Mouse (Mus musculus): ENCODE measurements around the gene Golga2. TPM values are rescaled to one million over a fixed set of nuclear protein-coding genes. Genes with fewer than 3 reads are reported as not detected.
"Not testable (repeated sequence)": the region's sequence is repeated elsewhere in the genome, so short reads cannot be mapped to it uniquely, and the experiment has no call there.

Golga2 gene
- polyA plus RNA-seq, 1 experiment from 2014 or later = 22.6 TPM

- not testable (repeated sequence) for ATAC-seq (replicated peaks; ENCODE audit: low FRiP score); DNase-seq (ENCODE audit: low spot score); H3K4me3 ChIP-seq (ENCODE audit: low read depth, low read length); H3K27ac ChIP-seq (ENCODE audit: low read depth, low read length); H3K27me3 ChIP-seq (ENCODE audit: control insufficient read depth, insufficient read depth, low read length); H3K36me3 ChIP-seq (ENCODE audit: control insufficient read depth, insufficient read depth, low read length); H3K4me2 ChIP-seq (ENCODE audit: low read depth, low read length, severe bottlenecking); H3K4me1 ChIP-seq (replicated peaks; ENCODE audit: control insufficient read depth, insufficient read depth, low read length); H3K9me3 ChIP-seq (ENCODE audit: control insufficient read depth, low read length); H3K9ac ChIP-seq (ENCODE audit: low read length)
- WGBS = 90% methylated on average over 2 of the region's 2 CpGs
Observed at GRCm38 (mm10) chr2:32295842-32296241, 8.7 kb downstream of the Golga2 start.

- no peak overlapping the region for H3K9ac ChIP-seq (ENCODE audit: low read length)
- DNase-seq (ENCODE audit: low spot score) (no peak), ATAC-seq (replicated peaks; ENCODE audit: low FRiP score) (no peak)
- no peak overlapping the region for H3K27ac ChIP-seq (ENCODE audit: low read depth, low read length)
- H3K9me3 ChIP-seq (ENCODE audit: control insufficient read depth, low read length) = no peaks in the 10 kb centered on the region
- no peak overlapping the region for H3K4me3 ChIP-seq (ENCODE audit: low read depth, low read length)
- no peaks in the 10 kb centered on the region for H3K4me1 ChIP-seq (replicated peaks; ENCODE audit: control insufficient read depth, insufficient read depth, low read length)
- no peaks in the 10 kb centered on the region for H3K27me3 ChIP-seq (ENCODE audit: control insufficient read depth, insufficient read depth, low read length)
- 93% methylated on average over 4 of the region's 4 CpGs for WGBS
- peaks cover 5% of the 10 kb centered on the region; the same call in 1 of the 2 replicates for H3K36me3 ChIP-seq (ENCODE audit: control insufficient read depth, insufficient read depth, low read length)
- no peak overlapping the region for H3K4me2 ChIP-seq (ENCODE audit: low read depth, low read length, severe bottlenecking)
Observed at GRCm38 (mm10) chr2:32299469-32299868, 12.3 kb downstream of the Golga2 start.

GRCm38 (mm10) chr2:32302952-32303351, 15.8 kb downstream of the Golga2 start:
- no peaks in the 10 kb centered on the region for H3K27me3 ChIP-seq (ENCODE audit: control insufficient read depth, insufficient read depth, low read length)
- no peak for ATAC-seq (replicated peaks; ENCODE audit: low FRiP score)
- no peak overlapping the region for H3K27ac ChIP-seq (ENCODE audit: low read depth, low read length)
- H3K36me3 ChIP-seq (ENCODE audit: control insufficient read depth, insufficient read depth, low read length) = peaks cover 8% of the 10 kb centered on the region; the same call in 1 of the 2 replicates
- H3K9me3 ChIP-seq (ENCODE audit: control insufficient read depth, low read length) = no peaks in the 10 kb centered on the region
- 90% methylated on average over 9 of the region's 10 CpGs for WGBS
- H3K9ac ChIP-seq (ENCODE audit: low read length) = no peak overlapping the region
- no peak for DNase-seq (ENCODE audit: low spot score)
- no peaks in the 10 kb centered on the region for H3K4me1 ChIP-seq (replicated peaks; ENCODE audit: control insufficient read depth, insufficient read depth, low read length)
- H3K4me3 ChIP-seq (ENCODE audit: low read depth, low read length) = no peak overlapping the region
- no peak overlapping the region for H3K4me2 ChIP-seq (ENCODE audit: low read depth, low read length, severe bottlenecking)

- 57% methylated on average over 8 of the region's 8 CpGs for WGBS
- Histone ChIP-seq H3K27me3 (ENCODE audit: control insufficient read depth, insufficient read depth, low read length) (no peaks in the 10 kb centered on the region), H3K36me3 (ENCODE audit: control insufficient read depth, insufficient read depth, low read length) (peaks cover 8% of the 10 kb centered on the region; the same call in 1 of the 2 replicates), H3K4me2 (ENCODE audit: low read depth, low read length, severe bottlenecking) (no peak overlapping the region), H3K9ac (ENCODE audit: low read length) (no peak overlapping the region), H3K4me1 (replicated peaks; ENCODE audit: control insufficient read depth, insufficient read depth, low read length) (no peaks in the 10 kb centered on the region), H3K9me3 (ENCODE audit: control insufficient read depth, low read length) (no peaks in the 10 kb centered on the region), H3K27ac (ENCODE audit: low read depth, low read length) (no peak overlapping the region), H3K4me3 (ENCODE audit: low read depth, low read length) (no peak overlapping the region)
- DNase-seq (ENCODE audit: low spot score) (peak; percentile 80), ATAC-seq (replicated peaks; ENCODE audit: low FRiP score) (peak; percentile 55)
Observed at GRCm38 (mm10) chr2:32304145-32304832, 17.1 kb downstream of the Golga2 start.

GRCm38 (mm10) chr2:32305668-32306067, 18.5 kb downstream of the Golga2 start:
- H3K4me2 ChIP-seq (ENCODE audit: low read depth, low read length, severe bottlenecking) = no peak overlapping the region
- H3K36me3 ChIP-seq (ENCODE audit: control insufficient read depth, insufficient read depth, low read length) = peaks cover 8% of the 10 kb centered on the region; the same call in 1 of the 2 replicates
- no peaks in the 10 kb centered on the region for H3K27me3 ChIP-seq (ENCODE audit: control insufficient read depth, insufficient read depth, low read length)
- H3K27ac ChIP-seq (ENCODE audit: low read depth, low read length) = no peak overlapping the region
- no peak overlapping the region for H3K4me3 ChIP-seq (ENCODE audit: low read depth, low read length)
- no peaks in the 10 kb centered on the region for H3K4me1 ChIP-seq (replicated peaks; ENCODE audit: control insufficient read depth, insufficient read depth, low read length)
- H3K9ac ChIP-seq (ENCODE audit: low read length) = no peak overlapping the region
- WGBS = 88% methylated on average over 5 of the region's 5 CpGs
- ATAC-seq (replicated peaks; ENCODE audit: low FRiP score) (no peak), DNase-seq (ENCODE audit: low spot score) (no peak)
- no peaks in the 10 kb centered on the region for H3K9me3 ChIP-seq (ENCODE audit: control insufficient read depth, low read length)

GRCm38 (mm10) chr2:32306176-32306575, 19.0 kb downstream of the Golga2 start:
- Histone ChIP-seq H3K27me3 (ENCODE audit: control insufficient read depth, insufficient read depth, low read length) (no peaks in the 10 kb centered on the region), H3K4me2 (ENCODE audit: low read depth, low read length, severe bottlenecking) (no peak overlapping the region), H3K9me3 (ENCODE audit: control insufficient read depth, low read length) (no peaks in the 10 kb centered on the region), H3K27ac (ENCODE audit: low read depth, low read length) (no peak overlapping the region), H3K9ac (ENCODE audit: low read length) (no peak overlapping the region), H3K36me3 (ENCODE audit: control insufficient read depth, insufficient read depth, low read length) (peaks cover 8% of the 10 kb centered on the region; the same call in 1 of the 2 replicates), H3K4me1 (replicated peaks; ENCODE audit: control insufficient read depth, insufficient read depth, low read length) (no peaks in the 10 kb centered on the region), H3K4me3 (ENCODE audit: low read depth, low read length) (no peak overlapping the region)
- DNase-seq (ENCODE audit: low spot score) = peak; percentile 49
- WGBS = 85% methylated on average over 9 of the region's 9 CpGs
- no peak for ATAC-seq (replicated peaks; ENCODE audit: low FRiP score)

- H3K4me3 ChIP-seq (ENCODE audit: low read depth, low read length) = no peak overlapping the region
- H3K9me3 ChIP-seq (ENCODE audit: control insufficient read depth, low read length) = no peaks in the 10 kb centered on the region
- no peak overlapping the region for H3K4me2 ChIP-seq (ENCODE audit: low read depth, low read length, severe bottlenecking)
- no peak for ATAC-seq (replicated peaks; ENCODE audit: low FRiP score)
- 90% methylated on average over 6 of the region's 6 CpGs for WGBS
- H3K9ac ChIP-seq (ENCODE audit: low read length) = no peak overlapping the region
- H3K36me3 ChIP-seq (ENCODE audit: control insufficient read depth, insufficient read depth, low read length) = peaks cover 8% of the 10 kb centered on the region; the same call in 1 of the 2 replicates
- peak; percentile 48 for DNase-seq (ENCODE audit: low spot score)
- H3K4me1 ChIP-seq (replicated peaks; ENCODE audit: control insufficient read depth, insufficient read depth, low read length) = peaks cover 6% of the 10 kb centered on the region; the same call in 1 of the 2 replicates
- H3K27ac ChIP-seq (ENCODE audit: low read depth, low read length) = no peak overlapping the region
- H3K27me3 ChIP-seq (ENCODE audit: control insufficient read depth, insufficient read depth, low read length) = no peaks in the 10 kb centered on the region; the same call in 1 of the 2 replicates
Observed at GRCm38 (mm10) chr2:32307247-32307798, 20.1 kb downstream of the Golga2 start.

- DNase-seq (ENCODE audit: low spot score) (peak; percentile 83), ATAC-seq (replicated peaks; ENCODE audit: low FRiP score) (no peak)
- Histone ChIP-seq H3K27ac (ENCODE audit: low read depth, low read length) (no peak overlapping the region), H3K9me3 (ENCODE audit: control insufficient read depth, low read length) (no peaks in the 10 kb centered on the region), H3K4me1 (replicated peaks; ENCODE audit: control insufficient read depth, insufficient read depth, low read length) (peaks cover 6% of the 10 kb centered on the region; the same call in 1 of the 2 replicates), H3K4me2 (ENCODE audit: low read depth, low read length, severe bottlenecking) (no peak overlapping the region), H3K9ac (ENCODE audit: low read length) (no peak overlapping the region), H3K27me3 (ENCODE audit: control insufficient read depth, insufficient read depth, low read length) (peaks cover 3% of the 10 kb centered on the region), H3K4me3 (ENCODE audit: low read depth, low read length) (no peak overlapping the region), H3K36me3 (ENCODE audit: control insufficient read depth, insufficient read depth, low read length) (peaks cover 8% of the 10 kb centered on the region; the same call in 1 of the 2 replicates)
- 43% methylated on average over 8 of the region's 8 CpGs for WGBS
Observed at GRCm38 (mm10) chr2:32307941-32308760, 21.0 kb downstream of the Golga2 start.

Data from forebrain, embryonic 11.5 days (tissue).